Mouse (Mus musculus): ENCODE data around the gene Irf1. TPM values are rescaled to one million over a fixed set of nuclear protein-coding genes. Genes with fewer than 3 reads are reported as not detected.

Irf1 gene
- polyA plus RNA-seq, 1 experiment from 2014 or later = 14.6 TPM

GRCm38 (mm10) chr11:53804569-53805344 lies 34.9 kb downstream of the Irf1 start:
- Histone ChIP-seq H3K9me3 (no peaks in the 10 kb centered on the region), H3K4me1 (peaks cover 10% of the 10 kb centered on the region), H3K9ac (no peak overlapping the region), H3K36me3 (no peaks in the 10 kb centered on the region), H3K4me2 (no peak overlapping the region), H3K27ac (no peak overlapping the region), H3K4me3 (no peak overlapping the region), H3K27me3 (no peaks in the 10 kb centered on the region)
- no peak for ATAC-seq (ENCODE audit: insufficient number of reproducible peaks, low FRiP score, low TSS enrichment, low read depth)
- 64% methylated on average over 14 of the region's 14 CpGs for WGBS

- Histone ChIP-seq H3K4me2 (no peak overlapping the region), H3K36me3 (no peaks in the 10 kb centered on the region), H3K9ac (no peak overlapping the region), H3K27me3 (no peaks in the 10 kb centered on the region), H3K4me3 (no peak overlapping the region), H3K4me1 (peaks cover 11% of the 10 kb centered on the region), H3K9me3 (no peaks in the 10 kb centered on the region), H3K27ac (no peak overlapping the region)
- no peak for ATAC-seq (ENCODE audit: insufficient number of reproducible peaks, low FRiP score, low TSS enrichment, low read depth)
- WGBS = 53% methylated on average over 9 of the region's 9 CpGs
Observed at GRCm38 (mm10) chr11:53805786-53806185, 36.0 kb downstream of the Irf1 start.

- 52% methylated on average over 5 of the region's 5 CpGs for WGBS
- Histone ChIP-seq H3K4me3 (no peak overlapping the region), H3K27ac (no peak overlapping the region), H3K4me1 (peaks cover 11% of the 10 kb centered on the region), H3K9ac (no peak overlapping the region), H3K36me3 (no peaks in the 10 kb centered on the region), H3K27me3 (no peaks in the 10 kb centered on the region), H3K4me2 (no peak overlapping the region), H3K9me3 (no peaks in the 10 kb centered on the region)
- ATAC-seq (ENCODE audit: insufficient number of reproducible peaks, low FRiP score, low TSS enrichment, low read depth) = no peak
Observed at GRCm38 (mm10) chr11:53809354-53809753, 39.5 kb downstream of the Irf1 start.

- H3K4me2 ChIP-seq = no peak overlapping the region
- WGBS = 57% methylated on average over 5 of the region's 5 CpGs
- H3K27ac ChIP-seq = no peak overlapping the region
- H3K27me3 ChIP-seq = no peaks in the 10 kb centered on the region
- H3K4me3 ChIP-seq = no peak overlapping the region
- H3K4me1 ChIP-seq = peaks cover 11% of the 10 kb centered on the region
- H3K9ac ChIP-seq = no peak overlapping the region
- H3K36me3 ChIP-seq = no peaks in the 10 kb centered on the region
- no peak for ATAC-seq (ENCODE audit: insufficient number of reproducible peaks, low FRiP score, low TSS enrichment, low read depth)
- no peaks in the 10 kb centered on the region for H3K9me3 ChIP-seq
Observed at GRCm38 (mm10) chr11:53810156-53810555, 40.3 kb downstream of the Irf1 start.

GRCm38 (mm10) chr11:53810749-53811148 lies 40.9 kb downstream of the Irf1 start:
- no peak overlapping the region for H3K4me2 ChIP-seq
- peaks cover 7% of the 10 kb centered on the region; the same call in 1 of the 2 replicates for H3K4me1 ChIP-seq
- H3K9me3 ChIP-seq = no peaks in the 10 kb centered on the region
- H3K4me3 ChIP-seq = no peak overlapping the region
- WGBS = 56% methylated on average over 2 of the region's 2 CpGs
- no peaks in the 10 kb centered on the region for H3K27me3 ChIP-seq
- no peak for ATAC-seq (ENCODE audit: insufficient number of reproducible peaks, low FRiP score, low TSS enrichment, low read depth)
- no peak overlapping the region for H3K9ac ChIP-seq
- no peaks in the 10 kb centered on the region for H3K36me3 ChIP-seq
- H3K27ac ChIP-seq = no peak overlapping the region

GRCm38 (mm10) chr11:53811312-53811711 lies 41.5 kb downstream of the Irf1 start:
- 78% methylated on average over 3 of the region's 3 CpGs for WGBS

GRCm38 (mm10) chr11:53813001-53813868 lies 43.4 kb downstream of the Irf1 start:
- Histone ChIP-seq H3K27me3 (no peaks in the 10 kb centered on the region), H3K4me2 (no peak overlapping the region), H3K4me3 (no peak overlapping the region), H3K9me3 (no peaks in the 10 kb centered on the region), H3K36me3 (no peaks in the 10 kb centered on the region), H3K27ac (no peak overlapping the region), H3K9ac (no peak overlapping the region), H3K4me1 (0 out of 2 replicates have a peak, but pooled peaks cover 6% of the 10 kb centered on the region)
- no peak for ATAC-seq (ENCODE audit: insufficient number of reproducible peaks, low FRiP score, low TSS enrichment, low read depth)
- 72% methylated on average over 16 of the region's 16 CpGs for WGBS

More at GRCm38 (mm10) chr11:53811312-53811711, 41.5 kb downstream of the Irf1 start:
- Histone ChIP-seq H3K4me3 (no peak overlapping the region), H3K27ac (no peak overlapping the region), H3K4me1 (0 out of 2 replicates have a peak, but pooled peaks cover 6% of the 10 kb centered on the region), H3K9me3 (no peaks in the 10 kb centered on the region), H3K9ac (no peak overlapping the region), H3K4me2 (no peak overlapping the region), H3K36me3 (no peaks in the 10 kb centered on the region), H3K27me3 (no peaks in the 10 kb centered on the region)
- ATAC-seq (ENCODE audit: insufficient number of reproducible peaks, low FRiP score, low TSS enrichment, low read depth) = no peak

- Histone ChIP-seq H3K36me3 (no peaks in the 10 kb centered on the region), H3K4me3 (no peak overlapping the region), H3K27me3 (no peaks in the 10 kb centered on the region), H3K9me3 (no peaks in the 10 kb centered on the region), H3K4me2 (no peak overlapping the region), H3K4me1 (0 out of 2 replicates have a peak, but pooled peaks cover 6% of the 10 kb centered on the region), H3K9ac (no peak overlapping the region), H3K27ac (no peak overlapping the region)
- 41% methylated on average over 3 of the region's 3 CpGs for WGBS
- no peak for ATAC-seq (ENCODE audit: insufficient number of reproducible peaks, low FRiP score, low TSS enrichment, low read depth)
Observed at GRCm38 (mm10) chr11:53814810-53815209, 45.0 kb downstream of the Irf1 start.

GRCm38 (mm10) chr11:53816841-53817375 lies 47.1 kb downstream of the Irf1 start:
- no peaks in the 10 kb centered on the region for H3K36me3 ChIP-seq
- no peaks in the 10 kb centered on the region for H3K9me3 ChIP-seq
- no peak for ATAC-seq (ENCODE audit: insufficient number of reproducible peaks, low FRiP score, low TSS enrichment, low read depth)
- H3K4me3 ChIP-seq = no peak overlapping the region
- H3K27me3 ChIP-seq = no peaks in the 10 kb centered on the region
- no peak overlapping the region for H3K27ac ChIP-seq
- no peak overlapping the region for H3K9ac ChIP-seq
- H3K4me2 ChIP-seq = no peak overlapping the region
- H3K4me1 ChIP-seq = 0 out of 2 replicates have a peak, but pooled peaks cover 4% of the 10 kb centered on the region
- 85% methylated on average over 5 of the region's 5 CpGs for WGBS

- Histone ChIP-seq H3K36me3 (no peaks in the 10 kb centered on the region), H3K4me2 (no peak overlapping the region), H3K4me1 (no peaks in the 10 kb centered on the region), H3K9me3 (no peaks in the 10 kb centered on the region), H3K4me3 (no peak overlapping the region), H3K9ac (no peak overlapping the region), H3K27me3 (no peaks in the 10 kb centered on the region), H3K27ac (no peak overlapping the region)
- WGBS = 58% methylated on average over 6 of the region's 6 CpGs
- ATAC-seq (ENCODE audit: insufficient number of reproducible peaks, low FRiP score, low TSS enrichment, low read depth) = no peak
Observed at GRCm38 (mm10) chr11:53818794-53819193, 49.0 kb downstream of the Irf1 start.

- Histone ChIP-seq H3K27me3 (no peaks in the 10 kb centered on the region), H3K4me1 (no peaks in the 10 kb centered on the region), H3K27ac (no peak overlapping the region), H3K9ac (no peak overlapping the region), H3K4me3 (no peak overlapping the region), H3K4me2 (no peak overlapping the region), H3K9me3 (no peaks in the 10 kb centered on the region), H3K36me3 (no peaks in the 10 kb centered on the region)
- WGBS = 90% methylated on average over 6 of the region's 6 CpGs
- no peak for ATAC-seq (ENCODE audit: insufficient number of reproducible peaks, low FRiP score, low TSS enrichment, low read depth)
Observed at GRCm38 (mm10) chr11:53819511-53819910, 49.7 kb downstream of the Irf1 start.
